Mouse (Mus musculus) liver, embryonic 12.5 days (tissue): ENCODE data around the gene Oas2. TPM values are rescaled to one million over a fixed set of nuclear protein-coding genes. Genes with fewer than 3 reads are reported as not detected.

Experiments
- ATAC-seq: fragments of 200-750 bp; cut with Nextera tagmentation; 2 replicates; pipeline ENCODE4 v1.8.0; 2017; ENCODE audit warnings: moderate number of reproducible peaks, mild to moderate bottlenecking, moderate library complexity
- H3K27ac ChIP-seq: fragments of 300-500 bp; sonication (generic); 2 replicates; pipeline ENCODE4 v1.5.1; 2016; ENCODE audit warnings: mild to moderate bottlenecking
- H3K27me3 ChIP-seq: fragments of 300-500 bp; sonication (generic); replicated peaks from 2 replicates; pipeline ENCODE4 v1.6.1; 2016; ENCODE audit warnings: mild to moderate bottlenecking, moderate library complexity
- H3K36me3 ChIP-seq: fragments of 300-500 bp; sonication (generic); 2 replicates; pipeline ENCODE4 v1.6.1; 2016; ENCODE audit warnings: mild to moderate bottlenecking, moderate library complexity
- H3K4me1 ChIP-seq: fragments of 300-500 bp; sonication (generic); 2 replicates; pipeline ENCODE4 v1.6.1; 2016
- H3K4me2 ChIP-seq: fragments of 300-500 bp; sonication (generic); 2 replicates; pipeline ENCODE4 v1.6.1; 2016; ENCODE audit warnings: mild to moderate bottlenecking, moderate library complexity
- H3K4me3 ChIP-seq: fragments of 300-500 bp; sonication (generic); 2 replicates; pipeline ENCODE4 v1.5.1; 2016; ENCODE audit warnings: mild to moderate bottlenecking, moderate library complexity
- H3K9ac ChIP-seq: fragments of 300-500 bp; sonication (generic); 2 replicates; pipeline ENCODE4 v1.6.1; 2016; ENCODE audit warnings: mild to moderate bottlenecking, moderate library complexity
- H3K9me3 ChIP-seq: fragments of 300-500 bp; sonication (generic); replicated peaks from 2 replicates; pipeline ENCODE4 v1.6.1; 2016; ENCODE audit warnings: mild to moderate bottlenecking, moderate library complexity
- WGBS: fragments of 180-500 bp; shearing (Covaris S2); methylation state at CpG from one replicate; pipeline ENCODE4 v1.1.7; 2016; ENCODE audit not compliant: insufficient replicate concordance; 5-methylcytosine and 5-hydroxymethylcytosine counted together
- polyA plus RNA-seq: library from polyadenylated mRNA; unstranded; fragments of >200 nt; fragmentation: Nextera tagmentation; extraction: Ambion mirVana; gene quantifications from 2 replicates; pipeline ENCODE4 v1.2.1, GENCODE M21; 2016

Gene Oas2
- polyA plus RNA-seq, 1 experiment from 2014 or later, result 0.26 TPM

DNA sequence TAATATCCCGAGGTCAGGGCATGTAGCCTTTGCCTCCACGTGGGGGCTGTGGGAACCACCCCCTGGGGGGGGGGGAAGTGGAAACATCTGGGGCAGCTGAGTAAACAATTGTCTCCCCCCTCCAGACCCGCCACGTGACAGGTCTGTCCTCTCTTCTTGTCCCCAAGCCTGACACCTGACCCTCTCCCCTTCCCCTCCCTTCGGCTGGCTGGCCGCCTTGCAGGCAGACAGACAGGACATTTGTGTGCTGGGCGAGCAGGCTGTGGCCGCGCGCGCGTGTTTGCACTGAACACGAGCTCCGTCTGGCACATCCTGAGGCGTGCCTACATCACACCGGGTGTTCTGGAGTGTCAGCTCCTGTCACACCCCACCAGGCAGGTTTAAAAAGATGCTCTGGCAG lies 43.1 kb downstream of the Oas2 start:
- Histone ChIP-seq H3K4me3 (no peak overlapping the region), H3K9me3 (no peaks in the 10 kb centered on the region), H3K4me1 (0 out of 2 replicates have a peak, but pooled peaks cover 14% of the 10 kb centered on the region), H3K27ac (no peak overlapping the region), H3K27me3 (peaks cover 73% of the 10 kb centered on the region), H3K4me2 (peak overlapping the region; percentile 19; the same call in 1 of the 2 replicates), H3K9ac (no peak overlapping the region), H3K36me3 (no peaks in the 10 kb centered on the region)
- no peak for ATAC-seq
- 22% methylated on average over 16 of the region's 16 CpGs for WGBS

DNA sequence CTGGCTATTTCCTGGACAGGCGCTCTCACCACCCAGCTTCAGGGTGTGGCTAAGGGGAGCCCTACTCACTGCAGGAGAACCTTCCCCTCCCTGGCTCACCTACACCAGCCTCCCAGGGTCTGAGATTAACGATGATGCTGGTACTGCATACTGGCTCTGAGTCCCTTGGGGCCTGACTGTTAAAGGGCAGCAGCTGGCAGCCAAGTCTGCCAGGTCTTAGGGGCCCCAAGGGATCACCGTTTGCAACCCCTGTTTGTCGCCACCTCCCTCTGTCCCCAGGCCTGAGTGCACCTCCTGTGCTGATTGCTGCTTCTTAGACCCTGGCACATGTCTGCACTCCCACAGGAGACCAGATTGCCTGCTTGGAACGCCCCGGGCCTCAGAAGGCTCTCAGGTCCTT lies 45.2 kb downstream of the Oas2 start:
- Histone ChIP-seq H3K36me3 (no peaks in the 10 kb centered on the region), H3K27me3 (peaks cover 66% of the 10 kb centered on the region)
- no peak for ATAC-seq

DNA sequence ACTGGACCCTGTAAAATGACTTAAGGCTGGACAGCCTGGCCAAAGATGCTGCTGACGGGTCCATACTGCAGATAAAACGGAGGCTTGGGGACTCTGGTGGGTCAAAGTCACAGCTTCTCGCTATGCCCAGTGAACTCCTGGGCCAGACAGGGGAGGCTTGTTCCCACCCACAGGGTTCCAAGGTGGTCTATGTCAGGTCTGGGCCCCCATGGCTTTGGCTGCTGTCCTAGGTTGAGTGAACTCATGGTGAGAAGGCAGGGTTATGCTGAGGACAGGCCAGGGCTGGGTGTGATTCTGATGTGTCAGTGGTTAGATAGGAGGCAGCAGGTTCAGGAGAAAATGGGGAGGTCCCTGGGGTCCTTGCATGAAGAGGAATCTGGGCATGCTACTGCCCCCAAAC lies 46.0 kb downstream of the Oas2 start:
- no peak overlapping the region for H3K27ac ChIP-seq
- no peak overlapping the region for H3K4me3 ChIP-seq
- no peak overlapping the region for H3K4me2 ChIP-seq
- H3K36me3 ChIP-seq, result no peaks in the 10 kb centered on the region
- 47% methylated on average over 3 of the region's 3 CpGs for WGBS
- H3K9ac ChIP-seq, result no peak overlapping the region
- peaks cover 66% of the 10 kb centered on the region for H3K27me3 ChIP-seq
- no peak for ATAC-seq
- H3K4me1 ChIP-seq, result 0 out of 2 replicates have a peak, but pooled peaks cover 7% of the 10 kb centered on the region
- H3K9me3 ChIP-seq, result no peaks in the 10 kb centered on the region

More for the DNA sequence above, 45.2 kb downstream of the Oas2 start:
- Histone ChIP-seq H3K4me3 (no peak overlapping the region), H3K9me3 (no peaks in the 10 kb centered on the region), H3K4me2 (no peak overlapping the region), H3K4me1 (0 out of 2 replicates have a peak, but pooled peaks cover 7% of the 10 kb centered on the region), H3K27ac (no peak overlapping the region), H3K9ac (no peak overlapping the region)
- WGBS, result 43% methylated on average over 6 of the region's 6 CpGs

DNA sequence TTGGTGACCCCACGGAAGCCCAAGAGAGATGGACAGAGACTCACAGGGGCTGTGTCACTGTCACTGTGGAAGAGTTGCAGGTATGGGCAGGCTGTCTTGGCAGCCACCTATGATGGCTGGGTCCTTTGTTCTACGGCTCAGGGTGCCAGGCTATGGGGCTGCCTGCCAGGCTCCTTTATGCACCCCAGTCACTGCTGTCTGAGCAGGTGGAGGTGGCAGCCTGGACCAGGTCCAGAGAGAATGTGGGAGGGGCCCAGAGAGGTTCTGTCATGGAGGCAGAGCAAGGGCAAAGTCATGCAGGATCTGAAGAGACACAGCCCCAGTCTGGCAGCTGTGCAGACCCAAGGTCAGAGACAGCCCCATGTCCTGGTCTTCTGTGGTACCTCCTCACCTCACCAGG lies 46.7 kb downstream of the Oas2 start:
- 64% methylated on average over 2 of the region's 2 CpGs for WGBS
- no peak overlapping the region for H3K4me2 ChIP-seq
- no peak overlapping the region for H3K9ac ChIP-seq
- ATAC-seq, result no peak
- no peak overlapping the region for H3K4me3 ChIP-seq
- H3K36me3 ChIP-seq, result no peaks in the 10 kb centered on the region
- 0 out of 2 replicates have a peak, but pooled peaks cover 7% of the 10 kb centered on the region for H3K4me1 ChIP-seq
- peaks cover 64% of the 10 kb centered on the region for H3K27me3 ChIP-seq
- H3K27ac ChIP-seq, result no peak overlapping the region
- no peaks in the 10 kb centered on the region for H3K9me3 ChIP-seq

DNA sequence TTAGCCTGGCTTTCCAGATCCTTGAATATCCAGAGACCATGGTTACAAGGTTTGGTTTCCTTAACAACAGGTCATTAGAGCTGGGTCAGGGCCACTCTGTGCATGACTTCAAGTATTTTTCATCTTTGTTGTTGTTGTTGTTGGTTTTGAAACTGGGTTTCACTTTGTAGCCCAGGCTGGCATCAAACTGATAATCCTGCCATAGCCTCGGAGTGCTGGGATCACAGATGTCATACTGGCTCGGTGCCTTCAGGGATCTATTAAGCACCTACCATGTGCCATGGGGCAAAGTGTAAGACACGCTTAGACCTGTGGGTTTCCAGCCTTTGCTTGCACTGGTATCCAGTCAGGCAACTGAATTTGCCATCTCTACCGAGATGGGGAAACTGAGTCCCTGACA lies 47.2 kb downstream of the Oas2 start:
- Histone ChIP-seq H3K9me3 (no peaks in the 10 kb centered on the region), H3K4me2 (no peak overlapping the region), H3K36me3 (no peaks in the 10 kb centered on the region), H3K4me3 (no peak overlapping the region), H3K27me3 (peaks cover 62% of the 10 kb centered on the region), H3K27ac (no peak overlapping the region), H3K9ac (no peak overlapping the region), H3K4me1 (0 out of 2 replicates have a peak, but pooled peaks cover 7% of the 10 kb centered on the region)
- ATAC-seq, result no peak
- whole genome bisulfite sequencing, result 59% methylated on average over 4 of the region's 4 CpGs

DNA sequence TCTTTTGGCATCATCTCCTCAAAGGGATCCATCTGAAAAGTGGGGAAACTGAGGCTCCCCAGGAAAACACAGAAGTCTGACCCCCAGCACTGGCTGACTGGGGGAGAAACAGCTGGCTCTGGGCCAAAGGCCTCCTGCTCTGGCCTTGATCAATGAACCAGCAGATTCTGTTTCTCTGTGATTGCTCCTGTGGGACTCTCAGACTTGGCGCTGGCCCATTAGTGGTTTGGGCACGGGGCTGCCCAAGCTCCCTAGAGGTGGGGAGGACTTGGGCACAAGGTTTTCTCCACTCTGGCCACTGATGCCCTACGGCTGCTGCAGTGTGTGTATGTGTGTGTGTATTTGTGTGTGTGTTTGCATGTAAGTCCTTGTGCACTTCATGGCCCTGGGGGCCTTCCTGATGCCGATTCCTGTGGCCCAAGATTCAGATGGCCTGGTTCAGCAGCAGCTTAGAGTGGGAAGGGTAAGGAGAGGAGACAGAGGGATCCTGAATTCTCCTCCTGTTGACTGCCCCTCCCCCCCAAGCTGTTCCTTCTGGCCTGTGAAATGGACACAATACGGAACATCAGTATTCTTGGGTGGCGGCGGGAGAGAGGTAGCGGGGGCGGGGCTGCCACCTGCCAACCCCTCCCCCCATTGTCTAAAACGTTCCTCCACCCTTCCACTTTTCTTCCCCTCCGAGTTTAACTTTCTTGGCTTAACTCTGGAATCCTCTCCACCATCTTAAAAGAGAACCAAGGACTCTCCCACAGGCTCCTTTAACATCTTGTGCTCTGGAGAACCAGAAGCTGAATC lies 48.5 kb downstream of the Oas2 start:
- H3K9ac ChIP-seq, result no peak overlapping the region
- 44% methylated on average over 11 of the region's 11 CpGs for WGBS
- H3K4me2 ChIP-seq, result no peak overlapping the region
- no peak for ATAC-seq
- H3K4me3 ChIP-seq, result no peak overlapping the region
- 0 out of 2 replicates have a peak, but pooled peaks cover under 1% of the 10 kb centered on the region for H3K4me1 ChIP-seq
- no peaks in the 10 kb centered on the region for H3K9me3 ChIP-seq
- H3K27me3 ChIP-seq, result peaks cover 61% of the 10 kb centered on the region
- no peaks in the 10 kb centered on the region for H3K36me3 ChIP-seq
- H3K27ac ChIP-seq, result no peak overlapping the region

DNA sequence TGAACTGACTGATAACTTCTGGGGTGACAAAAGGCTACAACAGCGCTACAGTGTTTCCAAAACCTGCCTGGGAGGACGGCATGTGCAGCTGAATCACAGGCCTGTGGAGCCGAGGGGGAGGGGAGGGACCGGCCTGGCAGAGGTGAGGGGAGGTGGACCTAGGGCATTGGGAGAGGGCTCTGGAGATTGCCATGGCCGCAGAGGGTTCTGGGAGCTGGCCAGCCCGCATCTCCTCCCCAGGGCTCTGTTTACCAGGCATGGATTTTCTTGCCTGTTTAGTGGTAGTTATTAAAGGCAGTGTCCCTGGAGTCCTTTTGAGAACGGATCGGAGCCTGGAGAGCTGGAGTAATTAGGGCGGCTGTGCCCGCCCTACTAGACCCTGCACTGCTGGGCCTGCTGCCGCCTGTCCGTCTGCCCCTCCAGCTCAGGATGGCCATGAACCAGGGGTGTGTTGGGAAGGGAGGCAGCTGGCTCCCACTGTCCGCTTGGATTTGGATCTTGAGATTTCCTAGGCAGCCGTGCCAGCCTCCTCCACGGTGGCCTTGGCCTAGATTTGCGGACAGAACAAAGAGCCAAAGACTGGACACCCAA lies 50.8 kb downstream of the Oas2 start:
- ATAC-seq, result no peak
- peaks cover 68% of the 10 kb centered on the region for H3K27me3 ChIP-seq
- no peak overlapping the region for H3K9ac ChIP-seq
- no peaks in the 10 kb centered on the region for H3K9me3 ChIP-seq
- WGBS, result 47% methylated on average over 16 of the region's 16 CpGs
- H3K4me1 ChIP-seq, result no peaks in the 10 kb centered on the region
- no peak overlapping the region for H3K4me3 ChIP-seq
- H3K4me2 ChIP-seq, result no peak overlapping the region
- no peaks in the 10 kb centered on the region for H3K36me3 ChIP-seq
- no peak overlapping the region for H3K27ac ChIP-seq

DNA sequence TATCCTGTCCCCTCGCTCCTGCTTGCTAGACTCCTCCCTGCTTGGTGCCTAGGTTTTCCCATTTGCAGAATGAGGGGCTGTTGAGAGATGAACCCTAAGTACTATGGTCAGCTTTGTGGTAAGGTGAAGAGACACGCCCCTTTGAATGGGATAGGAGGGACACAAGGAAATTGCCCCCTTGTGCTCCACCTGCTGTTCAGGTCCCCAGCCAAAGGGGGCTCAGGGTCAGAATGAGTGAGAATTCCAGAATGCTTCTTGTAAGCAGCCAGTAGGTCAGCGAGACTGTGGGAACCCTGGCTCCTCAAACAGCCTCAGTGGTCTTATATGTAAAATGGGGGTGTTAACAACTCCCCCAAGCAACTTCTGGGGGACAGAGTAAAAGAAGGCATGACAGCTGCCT lies 51.5 kb downstream of the Oas2 start:
- peaks cover 71% of the 10 kb centered on the region for H3K27me3 ChIP-seq
- no peaks in the 10 kb centered on the region for H3K4me1 ChIP-seq
- no peak for ATAC-seq
- no peak overlapping the region for H3K27ac ChIP-seq
- WGBS, result 30% methylated on average over 3 of the region's 3 CpGs
- no peaks in the 10 kb centered on the region for H3K36me3 ChIP-seq
- no peak overlapping the region for H3K4me3 ChIP-seq
- H3K9ac ChIP-seq, result no peak overlapping the region
- no peak overlapping the region for H3K4me2 ChIP-seq
- no peaks in the 10 kb centered on the region for H3K9me3 ChIP-seq

DNA sequence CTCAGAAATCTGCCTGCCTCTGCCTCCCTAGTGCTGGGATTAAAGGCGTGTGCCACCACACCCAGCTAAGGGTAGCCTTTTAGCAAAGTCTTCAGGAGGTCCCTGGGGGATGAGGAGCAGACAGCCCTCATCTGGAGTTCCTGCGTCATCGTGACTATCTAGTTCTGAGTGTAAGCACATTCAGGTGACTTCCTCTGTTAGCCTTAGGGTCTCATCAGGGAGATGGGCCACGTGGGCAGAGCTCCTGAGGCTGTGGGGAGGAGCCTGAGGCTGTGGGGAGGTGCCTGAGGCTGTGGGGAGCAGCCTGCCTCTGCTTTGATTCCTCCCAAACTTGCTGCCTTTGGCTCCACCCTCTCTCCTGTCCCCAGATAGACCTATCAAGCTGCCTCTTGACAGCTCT lies 52.8 kb downstream of the Oas2 start:
- no peaks in the 10 kb centered on the region for H3K9me3 ChIP-seq
- H3K4me3 ChIP-seq, result no peak overlapping the region
- H3K4me2 ChIP-seq, result no peak overlapping the region
- H3K27ac ChIP-seq, result no peak overlapping the region
- 32% methylated on average over 4 of the region's 4 CpGs for WGBS
- no peak overlapping the region for H3K9ac ChIP-seq
- H3K4me1 ChIP-seq, result no peaks in the 10 kb centered on the region
- no peak for ATAC-seq
- no peaks in the 10 kb centered on the region for H3K36me3 ChIP-seq
- H3K27me3 ChIP-seq, result peaks cover 85% of the 10 kb centered on the region

DNA sequence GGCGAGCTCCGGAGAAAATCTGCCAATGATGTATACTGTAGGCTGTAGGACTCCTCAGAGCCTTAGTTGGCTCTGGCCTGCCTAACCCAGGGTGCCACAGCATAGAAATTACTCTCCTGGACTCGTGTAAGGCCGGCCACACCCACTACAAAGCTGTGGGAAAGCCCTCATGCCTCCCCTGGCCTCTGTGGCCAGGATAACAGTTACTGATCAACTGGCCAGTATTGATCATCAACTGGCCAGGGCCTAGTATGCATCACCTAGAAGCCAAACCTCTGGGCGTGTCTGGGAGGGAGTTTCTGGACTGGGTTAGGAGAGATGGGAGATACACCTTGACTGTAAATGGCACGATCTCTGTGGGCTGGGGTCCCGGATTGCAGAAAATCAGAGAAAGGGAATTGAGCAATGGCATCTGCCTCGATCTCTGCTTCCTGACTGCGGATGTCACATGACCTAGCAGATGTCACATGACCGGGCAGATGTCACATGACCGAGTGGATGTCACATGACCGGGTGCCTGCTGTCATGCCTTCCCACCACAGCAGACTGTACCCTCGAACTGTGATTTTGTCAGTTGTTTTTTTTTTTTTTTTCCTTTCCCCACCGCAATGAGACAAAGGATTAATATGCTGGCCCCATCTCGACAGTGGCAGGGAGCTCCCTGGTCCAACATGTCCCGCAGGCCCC lies 53.5 kb downstream of the Oas2 start:
- H3K9ac ChIP-seq, result no peak overlapping the region
- no peak overlapping the region for H3K4me2 ChIP-seq
- ATAC-seq, result peak; percentile 31; the same call in 1 of the 2 replicates
- WGBS, result 52% methylated on average over 16 of the region's 16 CpGs
- H3K4me3 ChIP-seq, result no peak overlapping the region
- no peaks in the 10 kb centered on the region for H3K4me1 ChIP-seq
- H3K27ac ChIP-seq, result no peak overlapping the region
- H3K36me3 ChIP-seq, result no peaks in the 10 kb centered on the region
- no peaks in the 10 kb centered on the region for H3K9me3 ChIP-seq
- peaks cover 91% of the 10 kb centered on the region for H3K27me3 ChIP-seq

DNA sequence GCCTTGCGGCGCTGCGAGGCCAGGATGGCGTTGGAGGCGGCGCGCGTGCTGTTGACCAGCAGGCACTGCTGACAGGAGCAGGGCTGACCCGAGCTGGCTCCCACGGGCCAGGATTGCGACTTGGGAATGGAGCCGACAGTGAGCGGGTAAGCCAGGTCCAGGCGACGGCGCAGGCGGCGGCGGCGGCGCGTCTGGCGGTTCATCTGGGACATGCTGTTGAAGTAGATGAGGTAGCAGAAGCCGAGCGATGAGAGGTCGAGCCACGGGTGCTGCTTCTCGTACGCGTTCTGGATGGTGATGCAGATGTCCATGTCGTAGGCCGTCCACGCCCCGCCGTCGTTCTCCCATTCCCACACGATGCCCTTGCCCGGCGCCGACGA lies 55.0 kb downstream of the Oas2 start:
- ATAC-seq, result no peak
- 6% methylated on average over 36 of the region's 41 CpGs for WGBS
- Histone ChIP-seq H3K9me3 (no peaks in the 10 kb centered on the region), H3K27ac (no peak overlapping the region), H3K27me3 (peaks cover 93% of the 10 kb centered on the region), H3K9ac (no peak overlapping the region), H3K4me1 (no peaks in the 10 kb centered on the region), H3K4me2 (peak overlapping the region; percentile 53), H3K4me3 (peak overlapping the region; percentile 27), H3K36me3 (no peaks in the 10 kb centered on the region)
